In genomic region chr13:9547698-9548344, GRCm38 (mm10) we compare ENCODE assay signal across 9 mouse cellular contexts.
A peak's percentile ranks its signal among the peaks of the same experiment; 100 is the strongest.
DNase-seq lines count a peak whose midpoint lies in the region; ATAC-seq and TF ChIP-seq lines count a peak whose summit lies in the region.
"Had no signal": no experiment of that assay in that cellular context is flagged by ENCODE, and none has a peak within 500 bp of the region (broad histone marks: within the 10 kb centered on the region; RNA-seq: fewer than 3 reads in every experiment).

No protein-coding gene starts in this region.

- H3K4me3 ChIP-seq in ES-E14 (ENCODE audit: insufficient read depth in 1 of 2, low read depth in 1 of 2, low read length in 2 of 2, poor library complexity in 1 of 2, severe bottlenecking in 1 of 2): peak overlapping the region in 1 of 2 experiments; percentile 34; a peak in 1 of 4 replicates
- H3K4me3 ChIP-seq in liver, embryonic 13.5 days (replicated peaks): no peak overlapping the region
- H3K4me3 ChIP-seq: embryonic facial prominence, embryonic 13.5 days had no signal

- H3K9me3 ChIP-seq in ES-E14 (ENCODE audit: control insufficient read depth, insufficient read depth, low read depth, low read length): no peaks in the 10 kb centered on the region
- no peaks in the 10 kb centered on the region for H3K9me3 ChIP-seq in liver, embryonic 13.5 days (replicated peaks)
- H3K9me3 ChIP-seq: embryonic facial prominence, embryonic 13.5 days had no signal

- H3K9ac ChIP-seq in ES-E14 (ENCODE audit: insufficient read depth, low read depth, low read length, poor library complexity, severe bottlenecking): no peak overlapping the region
- no peak overlapping the region for H3K9ac ChIP-seq in liver, embryonic 13.5 days
- H3K9ac ChIP-seq: embryonic facial prominence, embryonic 13.5 days had no signal

- 19% methylated on average over 9 of the region's 9 CpGs for WGBS in liver, embryonic 13.5 days (ENCODE audit: insufficient replicate concordance)

- no peaks in the 10 kb centered on the region for H3K36me3 ChIP-seq in ES-E14 (ENCODE audit: control insufficient read depth, insufficient read depth, low read length, poor library complexity, severe bottlenecking)
- H3K36me3 ChIP-seq in liver, embryonic 13.5 days: no peaks in the 10 kb centered on the region

- no peaks in the 10 kb centered on the region for H3K27me3 ChIP-seq in liver, embryonic 13.5 days
- H3K27me3 ChIP-seq: embryonic facial prominence, embryonic 13.5 days had no signal

- in situ Hi-C loops in ES-E14 (cut with MboI; ENCODE audit: low sequenced_read_pairs in 2 of 2, unreplicated experiment in 2 of 2): no loop called here

- peak overlapping the region; percentile 17; the same call in 1 of the 2 replicates for H3K4me2 ChIP-seq in liver, embryonic 13.5 days
- H3K4me2 ChIP-seq: embryonic facial prominence, embryonic 13.5 days had no signal

- H3K27ac ChIP-seq in ES-E14 (ENCODE audit: insufficient read depth, low read depth, low read length, poor library complexity, severe bottlenecking): no peak overlapping the region
- no peak overlapping the region for H3K27ac ChIP-seq in liver, embryonic 13.5 days
- H3K27ac ChIP-seq: embryonic facial prominence, embryonic 13.5 days had no signal

- ATAC-seq in liver, embryonic 13.5 days (ENCODE audit: low read depth): peak; percentile 73

- H3K4me1 ChIP-seq in ES-E14 (ENCODE audit: control insufficient read depth in 2 of 2, insufficient read depth in 2 of 2, low read length in 2 of 2, poor library complexity in 1 of 2): peaks cover 2 to 4% of the 10 kb centered on the region in 2 experiments; a peak in 3 of 4 replicates
- H3K4me1 ChIP-seq in liver, embryonic 13.5 days (replicated peaks): peaks cover 10% of the 10 kb centered on the region

- peak; percentile 24 for DNase-seq in adrenal gland, postnatal 10 days
- no peak for DNase-seq in adrenal gland, adult 18-20 months (ENCODE audit: low spot score in 2 of 2)
- DNase-seq in ES-E14 (ENCODE audit: low read depth, low spot score): peak; percentile 31
- peak; percentile 11 for DNase-seq in induced T-regulatory cell, adult 2 months (ENCODE audit: low read depth)
- DNase-seq in liver, embryonic 13.5 days: peak; percentile 5
- no peak for DNase-seq in frontal cortex, postnatal 10 days (ENCODE audit: low spot score in 2 of 2)
- no peak for DNase-seq in frontal cortex, postnatal 14 days (ENCODE audit: low spot score in 2 of 2)
- no peak for DNase-seq in right cerebral cortex, postnatal 14 days

TF ChIP-seq in ES-E14, 5 proteins besides CTCF, POLR2A, EP300 and RAD21:
- no peak for TF ChIP-seq HCFC1 (IDR thresholded peaks at IDR 0.05; ENCODE audit: borderline replicate concordance, insufficient read depth, low read length)
- TF ChIP-seq ZNF384 (IDR thresholded peaks at IDR 0.05; ENCODE audit: low read depth, low read length): no peak
- no peak for TF ChIP-seq CHD2 (IDR thresholded peaks at IDR 0.05; ENCODE audit: low read depth, low read length)
- TF ChIP-seq MAFK (IDR thresholded peaks at IDR 0.05; ENCODE audit: insufficient read depth, low read depth, low read length): no peak
- TF ChIP-seq ZC3H11A (IDR thresholded peaks at IDR 0.05; ENCODE audit: borderline replicate concordance, low read depth, low read length): no peak

Comparison
In these comparisons a context has a peak if more than half of its experiments do, and no peak if none do; other contexts are left out.
1. DNase-seq: peak in adrenal gland, postnatal 10 days (single experiment), ES-E14 (single experiment), induced T-regulatory cell, adult 2 months (single experiment) and liver, embryonic 13.5 days (single experiment); none in adrenal gland, adult 18-20 months (0 of 2), frontal cortex, postnatal 10 days (0 of 2), frontal cortex, postnatal 14 days (0 of 2) and right cerebral cortex, postnatal 14 days (single experiment).